Mouse (Mus musculus): ENCODE results near the gene Cd300a. TPM values are rescaled to one million over a fixed set of nuclear protein-coding genes. Genes with fewer than 3 reads are reported as not detected.

The Cd300a gene
- polyA plus RNA-seq, 1 experiment from 2014 or later: 1.0 TPM

GRCm38 (mm10) chr11:114934144-114934543 is 44.3 kb downstream of the Cd300a start, which contains the start of gene Cd300lb:
Gene Cd300lb, minus strand, starts transcription at chr11:114934386.
- Histone ChIP-seq H3K9me3 (ENCODE audit: control insufficient read depth, low read length) (no peaks in the 10 kb centered on the region), H3K27ac (ENCODE audit: low read depth, low read length) (no peak within 1 kb of the TSS), H3K9ac (ENCODE audit: low read depth, low read length) (no peak within 1 kb of the TSS), H3K4me1 (replicated peaks; ENCODE audit: control insufficient read depth, insufficient read depth, low read length) (no peaks in the 10 kb centered on the region), H3K36me3 (ENCODE audit: control insufficient read depth, insufficient read depth, low read length) (no peaks in the 10 kb centered on the region), H3K4me2 (replicated peaks; ENCODE audit: low read depth, low read length) (no peak within 1 kb of the TSS), H3K27me3 (ENCODE audit: control insufficient read depth, insufficient read depth, low read length) (no peaks in the 10 kb centered on the region), H3K4me3 (ENCODE audit: low read depth, low read length) (no peak within 1 kb of the TSS)
- DNase-seq (ENCODE audit: low spot score) (no peak), ATAC-seq (ENCODE audit: low FRiP score) (no peak)
- WGBS: 70% methylated on average over 6 of the region's 6 CpGs

Other genes starting within 250 kb of the Cd300a start
- gene Rpl38, start 221.5 kb upstream of the Cd300a start, polyA plus RNA-seq (2014; fragmentation: Nextera tagmentation; extraction: Ambion mirVana): 833 and 865 TPM in 2 replicates
- gene Ttyh2, start 214.6 kb upstream of the Cd300a start, polyA plus RNA-seq (2014; fragmentation: Nextera tagmentation; extraction: Ambion mirVana): 15.3 and 16.0 TPM in 2 replicates
- gene Dnaic2, start 162.6 kb upstream of the Cd300a start, polyA plus RNA-seq (2014; fragmentation: Nextera tagmentation; extraction: Ambion mirVana): 4.6 and 4.8 TPM in 2 replicates
- gene Kif19a, start 124.7 kb upstream of the Cd300a start, polyA plus RNA-seq (2014; fragmentation: Nextera tagmentation; extraction: Ambion mirVana): 1.8 and 1.9 TPM in 2 replicates
- 39.2 and 46.2 TPM in 2 replicates for gene Btbd17, start 94.1 kb upstream of the Cd300a start, polyA plus RNA-seq (2014; fragmentation: Nextera tagmentation; extraction: Ambion mirVana)
- gene Gpr142, start 91.1 kb upstream of the Cd300a start, polyA plus RNA-seq (2014; fragmentation: Nextera tagmentation; extraction: Ambion mirVana): 0.20 and 0.45 TPM in 2 replicates
- gene Gprc5c, start 38.9 kb upstream of the Cd300a start, polyA plus RNA-seq (2014; fragmentation: Nextera tagmentation; extraction: Ambion mirVana): 17.7 and 18.3 TPM in 2 replicates
- 0.06 and 0.22 TPM in 2 replicates for gene Cd300lb, start 44.3 kb downstream of the Cd300a start, polyA plus RNA-seq (2014; fragmentation: Nextera tagmentation; extraction: Ambion mirVana)
- not detected in 2 replicates for gene Cd300c, start 79.1 kb downstream of the Cd300a start, polyA plus RNA-seq (2014; fragmentation: Nextera tagmentation; extraction: Ambion mirVana)
- gene Cd300ld, start 99.9 kb downstream of the Cd300a start, polyA plus RNA-seq (2014; fragmentation: Nextera tagmentation; extraction: Ambion mirVana): 0.13 and 0.25 TPM in 2 replicates
- gene Cd300c2, start 111.8 kb downstream of the Cd300a start, polyA plus RNA-seq (2014; fragmentation: Nextera tagmentation; extraction: Ambion mirVana): 1.1 and 1.2 TPM in 2 replicates
- gene Cd300ld2, start 126.2 kb downstream of the Cd300a start, polyA plus RNA-seq (2014; fragmentation: Nextera tagmentation; extraction: Ambion mirVana): not detected in 2 replicates
- gene Cd300ld4, start 137.0 kb downstream of the Cd300a start, polyA plus RNA-seq (2014; fragmentation: Nextera tagmentation; extraction: Ambion mirVana): not detected in 2 replicates
- gene Cd300ld5, start 147.7 kb downstream of the Cd300a start, polyA plus RNA-seq (2014; fragmentation: Nextera tagmentation; extraction: Ambion mirVana): not detected in 2 replicates
- not detected in 2 replicates for gene Cd300ld3, start 158.4 kb downstream of the Cd300a start, polyA plus RNA-seq (2014; fragmentation: Nextera tagmentation; extraction: Ambion mirVana)
- gene Cd300e, start 172.1 kb downstream of the Cd300a start, polyA plus RNA-seq (2014; fragmentation: Nextera tagmentation; extraction: Ambion mirVana): not detected in 2 replicates
- gene Rab37, start 201.4 kb downstream of the Cd300a start, polyA plus RNA-seq (2014; fragmentation: Nextera tagmentation; extraction: Ambion mirVana): 0.42 and 0.85 TPM in 2 replicates
- gene Cd300lf, start 244.0 kb downstream of the Cd300a start, polyA plus RNA-seq (2014; fragmentation: Nextera tagmentation; extraction: Ambion mirVana): 0.22 TPM in 1 of 2 replicates, not detected in the other